Mouse (Mus musculus): Measurements from ENCODE around the gene Litaf. TPM values are rescaled to one million over a fixed set of nuclear protein-coding genes. Genes with fewer than 3 reads are reported as not detected.
A peak's percentile ranks its signal among the peaks of the same experiment; 100 is the strongest.

Litaf gene
- polyA plus RNA-seq, 1 experiment from 2014 or later = 28.9 TPM

DNA sequence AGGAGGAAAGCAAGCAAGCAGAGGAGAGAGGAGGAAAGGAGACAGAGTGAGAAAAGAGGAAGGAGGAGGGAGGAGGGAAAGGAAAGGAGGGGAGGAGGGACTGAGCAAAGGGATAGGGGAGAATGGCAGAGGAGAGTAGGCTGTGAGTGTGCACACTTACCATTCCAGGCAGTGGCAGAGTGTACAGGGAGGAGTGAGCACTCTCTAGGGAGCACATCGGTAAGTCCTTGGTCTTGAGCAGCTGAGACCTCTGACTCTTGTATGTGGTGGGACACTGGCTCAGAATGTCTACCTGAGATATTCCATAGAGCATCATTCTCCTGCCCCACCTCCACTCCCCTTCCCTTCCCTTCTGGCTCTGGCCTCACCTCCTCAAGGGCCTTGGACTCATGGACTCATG lies 131.9 kb downstream of the Litaf start:
- WGBS = 93% methylated on average over 1 of the region's 1 CpGs
- Histone ChIP-seq H3K36me3 (ENCODE audit: control insufficient read depth, insufficient read depth, low read length) (no peaks in the 10 kb centered on the region), H3K9ac (ENCODE audit: low read depth, low read length) (no peak overlapping the region), H3K9me3 (ENCODE audit: control insufficient read depth, low read length) (peaks cover 3% of the 10 kb centered on the region), H3K4me3 (ENCODE audit: low read length) (no peak overlapping the region), H3K4me1 (ENCODE audit: control insufficient read depth, insufficient read depth, low read depth, low read length) (no peaks in the 10 kb centered on the region), H3K27me3 (replicated peaks; ENCODE audit: control insufficient read depth, insufficient read depth, low read length) (no peaks in the 10 kb centered on the region), H3K27ac (ENCODE audit: low read depth, low read length) (no peak overlapping the region), H3K4me2 (ENCODE audit: low read length) (no peak overlapping the region)
- ATAC-seq = no peak

- Histone ChIP-seq H3K36me3 (ENCODE audit: control insufficient read depth, insufficient read depth, low read length) (no peaks in the 10 kb centered on the region), H3K4me2 (ENCODE audit: low read length) (no peak overlapping the region), H3K27ac (ENCODE audit: low read depth, low read length) (no peak overlapping the region), H3K27me3 (replicated peaks; ENCODE audit: control insufficient read depth, insufficient read depth, low read length) (no peaks in the 10 kb centered on the region), H3K4me3 (ENCODE audit: low read length) (no peak overlapping the region), H3K9me3 (ENCODE audit: control insufficient read depth, low read length) (peaks cover 3% of the 10 kb centered on the region), H3K4me1 (ENCODE audit: control insufficient read depth, insufficient read depth, low read depth, low read length) (no peaks in the 10 kb centered on the region), H3K9ac (ENCODE audit: low read depth, low read length) (no peak overlapping the region)
- ATAC-seq = peak; percentile 74; the same call in 1 of the 2 replicates
- 57% methylated on average over 3 of the region's 3 CpGs for WGBS
Observed at GRCm38 (mm10) chr16:10933372-10933771, 132.6 kb downstream of the Litaf start.

DNA sequence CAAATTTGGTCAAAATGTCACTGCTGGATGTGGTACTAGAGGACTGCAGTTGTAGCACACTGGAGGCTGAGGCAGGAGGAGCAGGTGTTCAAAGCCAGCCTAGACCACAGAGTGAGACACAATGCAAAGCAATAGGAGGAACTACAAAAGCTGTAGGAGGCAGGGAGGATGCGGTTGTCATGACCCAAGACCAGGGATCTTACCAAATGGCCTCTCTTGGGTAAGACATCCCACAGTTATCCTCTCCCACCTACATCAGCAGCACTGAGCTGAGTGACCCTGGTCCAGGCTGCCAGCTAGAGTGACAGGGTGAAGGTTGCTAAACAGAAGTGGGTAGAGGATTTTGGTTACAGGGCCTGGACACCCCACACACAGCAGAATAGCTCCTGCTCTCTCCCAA lies 138.9 kb downstream of the Litaf start:
- Histone ChIP-seq H3K4me2 (ENCODE audit: low read length) (no peak overlapping the region), H3K9me3 (ENCODE audit: control insufficient read depth, low read length) (peaks cover 3% of the 10 kb centered on the region), H3K9ac (ENCODE audit: low read depth, low read length) (no peak overlapping the region), H3K27me3 (replicated peaks; ENCODE audit: control insufficient read depth, insufficient read depth, low read length) (no peaks in the 10 kb centered on the region), H3K4me3 (ENCODE audit: low read length) (no peak overlapping the region), H3K27ac (ENCODE audit: low read depth, low read length) (no peak overlapping the region), H3K36me3 (ENCODE audit: control insufficient read depth, insufficient read depth, low read length) (no peaks in the 10 kb centered on the region), H3K4me1 (ENCODE audit: control insufficient read depth, insufficient read depth, low read depth, low read length) (no peaks in the 10 kb centered on the region; the same call in 1 of the 2 replicates)
- no peak for ATAC-seq
- 88% methylated on average over 1 of the region's 1 CpGs for WGBS

DNA sequence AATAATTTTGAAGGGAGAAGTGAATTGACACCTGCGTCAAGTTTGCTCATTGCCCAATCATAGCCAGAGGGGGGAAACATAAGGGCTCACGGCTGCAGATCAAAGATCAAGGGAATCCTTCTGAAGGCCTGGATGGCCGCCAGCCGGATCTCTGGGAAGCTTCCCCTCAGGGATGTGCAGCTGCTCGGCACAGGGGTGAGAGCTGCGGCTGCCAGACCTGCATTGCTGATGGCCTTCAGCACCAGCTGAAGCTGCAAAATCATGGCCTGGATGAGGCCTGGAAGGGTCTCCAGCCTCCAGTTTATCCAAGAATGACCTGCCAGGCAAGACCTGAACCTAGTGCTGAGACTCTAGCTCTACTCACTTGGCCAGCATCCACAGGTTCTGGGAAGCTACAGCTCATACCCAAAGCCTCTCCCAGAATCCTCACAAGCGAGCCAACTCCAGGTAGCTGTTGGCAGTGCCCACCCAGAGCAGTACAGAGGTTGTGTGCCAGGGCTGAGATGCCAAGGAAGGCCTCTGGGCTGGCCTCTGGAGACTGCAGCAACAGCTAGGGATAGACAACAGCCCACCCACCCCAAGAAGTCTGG lies 140.3 kb downstream of the Litaf start:
- H3K9me3 ChIP-seq (ENCODE audit: control insufficient read depth, low read length) = peaks cover 3% of the 10 kb centered on the region
- no peak overlapping the region for H3K4me2 ChIP-seq (ENCODE audit: low read length)
- 38% methylated on average over 7 of the region's 7 CpGs for WGBS
- H3K4me3 ChIP-seq (ENCODE audit: low read length) = no peak overlapping the region
- H3K36me3 ChIP-seq (ENCODE audit: control insufficient read depth, insufficient read depth, low read length) = no peaks in the 10 kb centered on the region
- H3K27me3 ChIP-seq (replicated peaks; ENCODE audit: control insufficient read depth, insufficient read depth, low read length) = no peaks in the 10 kb centered on the region
- no peak overlapping the region for H3K9ac ChIP-seq (ENCODE audit: low read depth, low read length)
- H3K4me1 ChIP-seq (ENCODE audit: control insufficient read depth, insufficient read depth, low read depth, low read length) = no peaks in the 10 kb centered on the region; the same call in 1 of the 2 replicates
- peak overlapping the region; percentile 27; the same call in 1 of the 2 replicates for H3K27ac ChIP-seq (ENCODE audit: low read depth, low read length)
- no peak for ATAC-seq

DNA sequence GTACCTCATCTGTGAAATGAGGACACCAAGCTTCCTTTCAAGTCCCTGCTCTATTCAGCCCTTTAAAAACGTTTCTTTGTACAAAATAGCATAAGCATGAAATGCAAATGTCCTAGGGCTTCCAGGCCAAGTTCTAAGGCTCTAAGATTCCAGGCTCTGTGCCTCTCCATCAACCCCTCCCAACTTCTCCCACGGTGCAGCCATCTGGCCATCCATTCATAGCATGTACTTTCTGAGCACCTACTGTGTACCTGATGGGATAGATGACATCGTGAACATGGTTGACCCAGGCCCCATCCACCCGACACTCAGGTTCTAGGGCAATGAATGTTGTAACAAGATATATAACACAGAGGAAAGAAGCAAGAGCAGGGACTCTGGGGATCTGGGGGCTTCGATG lies 142.4 kb downstream of the Litaf start:
- ATAC-seq = no peak
- 69% methylated on average over 5 of the region's 5 CpGs for WGBS
- H3K9ac ChIP-seq (ENCODE audit: low read depth, low read length) = no peak overlapping the region

GRCm38 (mm10) chr16:10919856-10920255 lies 146.1 kb downstream of the Litaf start:
- ATAC-seq = no peak
- Histone ChIP-seq H3K36me3 (ENCODE audit: control insufficient read depth, insufficient read depth, low read length) (no peaks in the 10 kb centered on the region), H3K9me3 (ENCODE audit: control insufficient read depth, low read length) (no peaks in the 10 kb centered on the region), H3K9ac (ENCODE audit: low read depth, low read length) (no peak overlapping the region), H3K4me3 (ENCODE audit: low read length) (no peak overlapping the region), H3K27me3 (replicated peaks; ENCODE audit: control insufficient read depth, insufficient read depth, low read length) (no peaks in the 10 kb centered on the region), H3K27ac (ENCODE audit: low read depth, low read length) (no peak overlapping the region), H3K4me1 (ENCODE audit: control insufficient read depth, insufficient read depth, low read depth, low read length) (no peaks in the 10 kb centered on the region), H3K4me2 (ENCODE audit: low read length) (no peak overlapping the region)

More for the DNA sequence above, 142.4 kb downstream of the Litaf start:
- no peaks in the 10 kb centered on the region for H3K9me3 ChIP-seq (ENCODE audit: control insufficient read depth, low read length)
- H3K27me3 ChIP-seq (replicated peaks; ENCODE audit: control insufficient read depth, insufficient read depth, low read length) = no peaks in the 10 kb centered on the region
- H3K27ac ChIP-seq (ENCODE audit: low read depth, low read length) = no peak overlapping the region
- H3K36me3 ChIP-seq (ENCODE audit: control insufficient read depth, insufficient read depth, low read length) = no peaks in the 10 kb centered on the region
- no peaks in the 10 kb centered on the region; the same call in 1 of the 2 replicates for H3K4me1 ChIP-seq (ENCODE audit: control insufficient read depth, insufficient read depth, low read depth, low read length)
- no peak overlapping the region for H3K4me2 ChIP-seq (ENCODE audit: low read length)
- no peak overlapping the region for H3K4me3 ChIP-seq (ENCODE audit: low read length)

DNA sequence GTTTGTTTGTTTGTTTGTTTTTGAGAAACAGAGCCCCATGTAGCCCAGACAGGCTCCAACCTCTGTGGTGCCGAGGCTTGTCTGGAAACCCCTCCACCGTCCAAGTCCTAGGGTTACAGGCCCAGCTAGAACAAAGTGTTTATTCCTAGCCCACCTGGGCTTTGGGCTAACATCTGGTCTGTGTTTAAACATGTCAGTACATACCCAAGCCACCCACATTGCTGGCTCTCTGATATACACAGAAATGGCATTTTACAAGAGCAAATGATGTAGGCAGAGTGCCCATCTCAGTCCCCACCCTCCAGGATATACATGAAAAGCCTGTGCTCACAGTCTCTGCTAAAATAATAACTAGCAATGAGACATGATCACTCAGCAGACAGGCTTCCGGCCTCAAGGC lies 149.7 kb downstream of the Litaf start:
- ATAC-seq = no peak
- Histone ChIP-seq H3K27me3 (replicated peaks; ENCODE audit: control insufficient read depth, insufficient read depth, low read length) (no peaks in the 10 kb centered on the region), H3K4me2 (ENCODE audit: low read length) (no peak overlapping the region), H3K4me1 (ENCODE audit: control insufficient read depth, insufficient read depth, low read depth, low read length) (no peaks in the 10 kb centered on the region), H3K9ac (ENCODE audit: low read depth, low read length) (no peak overlapping the region), H3K36me3 (ENCODE audit: control insufficient read depth, insufficient read depth, low read length) (no peaks in the 10 kb centered on the region), H3K4me3 (ENCODE audit: low read length) (no peak overlapping the region), H3K27ac (ENCODE audit: low read depth, low read length) (no peak overlapping the region), H3K9me3 (ENCODE audit: control insufficient read depth, low read length) (no peaks in the 10 kb centered on the region)
- 88% methylated on average over 3 of the region's 3 CpGs for WGBS

- Histone ChIP-seq H3K36me3 (ENCODE audit: control insufficient read depth, insufficient read depth, low read length) (no peaks in the 10 kb centered on the region), H3K27ac (ENCODE audit: low read depth, low read length) (no peak overlapping the region), H3K9ac (ENCODE audit: low read depth, low read length) (no peak overlapping the region), H3K4me1 (ENCODE audit: control insufficient read depth, insufficient read depth, low read depth, low read length) (no peaks in the 10 kb centered on the region), H3K4me2 (ENCODE audit: low read length) (no peak overlapping the region), H3K4me3 (ENCODE audit: low read length) (no peak overlapping the region), H3K27me3 (replicated peaks; ENCODE audit: control insufficient read depth, insufficient read depth, low read length) (no peaks in the 10 kb centered on the region), H3K9me3 (ENCODE audit: control insufficient read depth, low read length) (no peaks in the 10 kb centered on the region)
- WGBS = 94% methylated on average over 4 of the region's 4 CpGs
- ATAC-seq = no peak
Observed at GRCm38 (mm10) chr16:10915066-10915465, 150.9 kb downstream of the Litaf start.

GRCm38 (mm10) chr16:10911061-10911460 lies 154.9 kb downstream of the Litaf start:
- no peak for ATAC-seq
- 96% methylated on average over 2 of the region's 2 CpGs for WGBS
- no peak overlapping the region for H3K9ac ChIP-seq (ENCODE audit: low read depth, low read length)
- H3K9me3 ChIP-seq (ENCODE audit: control insufficient read depth, low read length) = no peaks in the 10 kb centered on the region
- no peaks in the 10 kb centered on the region for H3K36me3 ChIP-seq (ENCODE audit: control insufficient read depth, insufficient read depth, low read length)
- no peak overlapping the region for H3K4me3 ChIP-seq (ENCODE audit: low read length)
- H3K27me3 ChIP-seq (replicated peaks; ENCODE audit: control insufficient read depth, insufficient read depth, low read length) = no peaks in the 10 kb centered on the region
- H3K4me1 ChIP-seq (ENCODE audit: control insufficient read depth, insufficient read depth, low read depth, low read length) = no peaks in the 10 kb centered on the region
- H3K4me2 ChIP-seq (ENCODE audit: low read length) = no peak overlapping the region
- H3K27ac ChIP-seq (ENCODE audit: low read depth, low read length) = no peak overlapping the region

DNA sequence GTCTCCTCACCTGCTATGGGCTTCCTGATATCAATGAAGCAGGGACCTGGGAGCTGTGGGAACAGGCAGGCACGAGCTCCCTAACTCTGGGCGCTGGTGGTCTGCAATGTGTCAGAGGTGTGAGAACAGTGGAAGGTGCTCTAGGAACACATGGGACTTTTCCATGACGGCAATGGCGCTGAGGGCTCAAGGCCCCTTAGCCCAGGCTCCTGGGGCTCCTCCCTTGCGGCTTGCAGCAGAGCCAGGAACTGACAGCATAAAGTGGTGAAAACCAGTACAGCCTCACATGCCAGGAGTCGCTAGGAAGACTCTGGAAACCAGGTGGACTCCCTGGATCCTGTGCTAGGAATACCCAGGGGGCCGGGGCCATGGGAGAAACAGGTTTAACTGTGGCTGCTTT lies 155.4 kb downstream of the Litaf start:
- H3K9ac ChIP-seq (ENCODE audit: low read depth, low read length) = no peak overlapping the region
- no peak overlapping the region for H3K4me3 ChIP-seq (ENCODE audit: low read length)
- no peaks in the 10 kb centered on the region for H3K4me1 ChIP-seq (ENCODE audit: control insufficient read depth, insufficient read depth, low read depth, low read length)
- ATAC-seq = no peak
- no peaks in the 10 kb centered on the region for H3K36me3 ChIP-seq (ENCODE audit: control insufficient read depth, insufficient read depth, low read length)
- no peaks in the 10 kb centered on the region for H3K9me3 ChIP-seq (ENCODE audit: control insufficient read depth, low read length)
- H3K27me3 ChIP-seq (replicated peaks; ENCODE audit: control insufficient read depth, insufficient read depth, low read length) = no peaks in the 10 kb centered on the region
- no peak overlapping the region for H3K4me2 ChIP-seq (ENCODE audit: low read length)
- 86% methylated on average over 7 of the region's 7 CpGs for WGBS
- no peak overlapping the region for H3K27ac ChIP-seq (ENCODE audit: low read depth, low read length)
